Mouse (Mus musculus): ENCODE measurements around the gene Fanca. TPM values are rescaled to one million over a fixed set of nuclear protein-coding genes. Genes with fewer than 3 reads are reported as not detected.

The Fanca gene
- polyA plus RNA-seq, 1 experiment from 2014 or later = 32.2 TPM

DNA sequence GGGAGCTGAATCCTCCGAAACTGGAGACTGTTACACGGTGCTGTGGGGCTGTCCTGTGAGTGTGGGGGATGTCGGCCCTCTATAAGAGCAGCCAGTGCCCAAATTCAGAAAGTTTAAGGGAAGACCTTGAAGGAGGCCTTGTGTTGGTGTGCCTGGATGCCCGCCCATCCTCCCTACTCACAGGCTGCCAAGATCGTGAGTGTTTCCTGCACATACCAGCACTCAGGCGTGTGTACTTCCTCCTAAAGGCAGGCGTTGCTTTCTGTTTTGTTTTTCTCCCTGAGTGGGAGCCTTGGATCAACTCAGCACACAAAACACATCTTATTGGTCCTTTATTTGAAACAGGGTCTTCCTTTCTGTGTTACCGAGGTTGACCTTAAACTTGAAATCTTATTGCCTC is 23.9 kb upstream of the Fanca start:
- WGBS (ENCODE audit: insufficient replicate concordance) = 55% methylated on average over 8 of the region's 8 CpGs
- Histone ChIP-seq H3K27me3 (replicated peaks) (no peaks in the 10 kb centered on the region), H3K36me3 (no peaks in the 10 kb centered on the region), H3K27ac (no peak overlapping the region), H3K4me2 (no peak overlapping the region), H3K9me3 (replicated peaks) (no peaks in the 10 kb centered on the region), H3K4me1 (peaks cover 44% of the 10 kb centered on the region), H3K9ac (no peak overlapping the region), H3K4me3 (no peak overlapping the region)
- no peak for ATAC-seq

DNA sequence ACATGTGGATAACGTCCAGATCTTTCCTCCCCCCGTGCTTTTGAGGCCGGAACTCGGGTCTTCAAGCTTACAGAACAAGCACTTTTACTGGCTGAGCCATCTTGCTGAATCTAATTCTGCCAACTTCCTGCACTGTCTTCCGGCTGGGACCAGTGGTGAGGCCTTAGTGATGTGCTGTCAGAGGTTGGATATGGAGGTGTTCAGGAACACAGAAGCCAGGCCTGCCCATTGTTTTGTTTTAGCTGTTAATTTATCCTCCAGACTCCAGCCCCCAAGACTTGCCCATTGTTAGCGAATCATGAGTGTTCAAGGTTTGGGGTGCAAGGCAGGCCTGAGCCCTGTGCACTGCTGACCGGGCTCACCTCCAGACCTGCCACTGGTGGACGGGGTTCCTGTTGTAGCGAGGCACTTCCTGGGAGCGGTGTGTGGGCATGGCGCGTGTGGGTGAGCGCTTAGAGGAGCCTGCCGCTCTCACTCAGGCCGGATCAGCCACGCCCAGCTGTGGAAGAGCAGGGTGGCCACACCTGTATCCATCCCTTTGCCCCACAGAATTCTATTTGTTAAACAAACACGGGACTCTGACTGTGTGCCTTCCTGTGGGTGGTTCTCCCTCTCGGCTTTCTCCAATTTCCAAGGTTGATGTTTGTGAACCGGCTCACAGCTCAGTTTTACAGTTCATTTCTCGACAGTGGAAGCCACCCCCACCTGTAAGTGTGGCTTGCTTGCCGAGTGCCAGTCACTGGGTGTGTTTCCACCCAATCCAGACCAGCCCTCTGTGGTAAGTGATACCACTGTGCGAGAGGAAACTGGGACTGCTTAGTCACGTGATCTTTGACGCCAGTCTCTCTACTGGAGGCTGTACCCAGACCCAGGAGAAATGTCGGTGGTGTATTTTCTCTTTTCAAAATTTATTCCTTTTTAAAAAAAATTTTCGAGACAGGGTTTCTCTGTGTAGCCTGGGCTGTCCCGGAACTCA is 23.0 kb upstream of the Fanca start:
- peaks cover 41% of the 10 kb centered on the region for H3K4me1 ChIP-seq
- H3K27me3 ChIP-seq (replicated peaks) = no peaks in the 10 kb centered on the region
- peak; percentile 54; the same call in 1 of the 2 replicates for ATAC-seq
- H3K9me3 ChIP-seq (replicated peaks) = no peaks in the 10 kb centered on the region
- peak overlapping the region; percentile 29; the same call in 1 of the 2 replicates for H3K27ac ChIP-seq
- H3K36me3 ChIP-seq = no peaks in the 10 kb centered on the region
- 0 out of 2 replicates have a peak overlapping the region, but pooled peaks have one; percentile 7 for H3K4me2 ChIP-seq
- no peak overlapping the region for H3K9ac ChIP-seq
- H3K4me3 ChIP-seq = no peak overlapping the region
- 60% methylated on average over 27 of the region's 27 CpGs for WGBS (ENCODE audit: insufficient replicate concordance)

DNA sequence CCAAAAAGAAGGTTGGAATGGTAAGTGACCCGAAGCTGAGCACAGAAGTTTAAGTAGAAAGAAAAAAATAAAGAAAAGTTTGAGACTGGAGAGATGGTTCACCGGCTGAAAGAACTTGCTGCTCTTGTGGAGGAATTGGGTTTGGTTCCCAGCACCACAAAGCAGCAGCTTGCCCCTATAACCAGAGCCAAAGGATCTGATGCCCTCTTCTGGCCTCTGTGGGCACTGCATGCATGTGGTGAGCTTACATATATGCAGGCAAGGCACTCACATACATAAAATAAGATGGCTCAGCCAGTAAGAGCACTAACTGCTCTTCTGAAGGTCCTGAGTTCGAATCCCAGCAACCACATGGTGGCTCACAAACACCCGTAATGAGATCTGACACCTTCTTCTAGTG is 21.7 kb upstream of the Fanca start:
- no peak for ATAC-seq
- Histone ChIP-seq H3K4me1 (peaks cover 37% of the 10 kb centered on the region), H3K9ac (no peak overlapping the region), H3K4me3 (no peak overlapping the region), H3K4me2 (no peak overlapping the region), H3K9me3 (replicated peaks) (no peaks in the 10 kb centered on the region), H3K27ac (no peak overlapping the region), H3K27me3 (replicated peaks) (no peaks in the 10 kb centered on the region), H3K36me3 (no peaks in the 10 kb centered on the region)
- WGBS (ENCODE audit: insufficient replicate concordance) = 87% methylated on average over 4 of the region's 4 CpGs

DNA sequence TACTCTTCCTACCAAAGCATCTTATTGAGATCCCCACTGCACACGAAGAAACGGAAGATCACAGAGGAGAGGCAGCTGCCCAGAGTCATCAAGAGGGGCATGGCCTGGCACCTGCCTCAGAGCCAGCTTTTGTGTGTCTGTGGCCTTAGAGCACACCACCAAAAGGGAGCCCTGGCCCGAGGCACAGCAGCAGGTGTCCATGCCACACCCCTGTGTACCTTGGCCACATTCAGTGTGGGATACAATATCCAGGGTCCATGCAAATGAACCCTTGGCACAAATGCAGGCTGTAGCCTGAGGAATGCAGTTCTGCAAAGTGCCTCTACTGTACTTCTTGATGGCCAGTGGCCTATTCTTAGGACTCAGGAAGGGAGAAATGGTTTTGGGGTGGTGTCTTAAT is 19.1 kb upstream of the Fanca start:
- H3K4me2 ChIP-seq = no peak overlapping the region
- WGBS (ENCODE audit: insufficient replicate concordance) = 56% methylated on average over 3 of the region's 3 CpGs
- no peak overlapping the region for H3K9ac ChIP-seq
- peaks cover 46% of the 10 kb centered on the region for H3K4me1 ChIP-seq
- no peak overlapping the region for H3K4me3 ChIP-seq
- H3K36me3 ChIP-seq = no peaks in the 10 kb centered on the region
- no peak for ATAC-seq
- no peak overlapping the region for H3K27ac ChIP-seq
- H3K27me3 ChIP-seq (replicated peaks) = peaks cover 21% of the 10 kb centered on the region
- H3K9me3 ChIP-seq (replicated peaks) = no peaks in the 10 kb centered on the region

DNA sequence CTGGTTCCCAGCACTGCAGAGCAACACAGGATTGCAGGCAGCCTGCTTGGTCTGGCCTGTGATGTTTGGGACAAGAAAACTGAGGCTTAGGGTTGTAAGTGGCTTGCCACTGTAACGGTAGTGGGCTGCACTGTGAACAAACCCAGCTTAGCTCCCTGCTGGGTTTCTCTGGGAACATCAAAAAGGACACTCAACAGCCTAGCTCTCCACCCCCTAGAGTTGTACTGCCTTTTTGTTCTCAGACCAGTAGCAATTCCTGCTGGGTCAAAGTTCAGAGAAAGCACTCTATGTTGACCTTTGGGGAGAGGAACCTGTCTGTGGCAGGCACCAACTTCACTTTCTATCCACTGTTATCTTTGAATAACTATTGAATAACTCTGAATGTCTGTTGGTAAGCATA is 16.1 kb upstream of the Fanca start:
- WGBS (ENCODE audit: insufficient replicate concordance) = 28% methylated on average over 1 of the region's 1 CpGs
- Histone ChIP-seq H3K4me3 (0 out of 2 replicates have a peak overlapping the region, but pooled peaks have one; percentile 72), H3K36me3 (no peaks in the 10 kb centered on the region), H3K4me2 (peak overlapping the region; percentile 99), H3K9ac (no peak overlapping the region), H3K27me3 (replicated peaks) (peaks cover 21% of the 10 kb centered on the region), H3K27ac (peak overlapping the region; percentile 34; the same call in 1 of the 2 replicates), H3K9me3 (replicated peaks) (no peaks in the 10 kb centered on the region), H3K4me1 (peaks cover 61% of the 10 kb centered on the region)
- no peak for ATAC-seq

DNA sequence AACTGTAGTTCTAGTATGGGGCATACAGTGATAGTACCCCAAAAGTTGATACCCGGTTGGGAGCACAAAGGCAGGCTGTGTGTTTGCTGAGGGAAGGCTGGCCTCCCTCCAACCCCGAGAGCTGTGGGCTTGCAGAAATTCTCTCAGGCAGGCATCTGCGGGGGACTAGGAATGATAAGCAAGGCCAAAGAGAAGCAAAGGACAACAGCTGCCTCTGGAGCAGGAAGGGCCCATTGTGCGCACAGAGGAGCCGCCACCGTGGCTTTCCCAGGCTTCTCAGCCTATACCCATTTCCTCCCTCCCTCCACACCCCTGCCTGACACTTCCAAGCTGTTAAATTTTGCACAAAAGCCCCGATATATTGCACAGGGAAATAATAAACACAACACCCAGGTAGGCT is 15.5 kb upstream of the Fanca start:
- no peaks in the 10 kb centered on the region for H3K36me3 ChIP-seq
- no peaks in the 10 kb centered on the region for H3K9me3 ChIP-seq (replicated peaks)
- 13% methylated on average over 7 of the region's 7 CpGs for WGBS (ENCODE audit: insufficient replicate concordance)
- peak overlapping the region; percentile 34; the same call in 1 of the 2 replicates for H3K27ac ChIP-seq
- H3K4me1 ChIP-seq = peaks cover 67% of the 10 kb centered on the region
- peaks cover 21% of the 10 kb centered on the region for H3K27me3 ChIP-seq (replicated peaks)
- no peak for ATAC-seq
- no peak overlapping the region for H3K9ac ChIP-seq
- H3K4me3 ChIP-seq = peak overlapping the region; percentile 72
- peak overlapping the region; percentile 99 for H3K4me2 ChIP-seq

DNA sequence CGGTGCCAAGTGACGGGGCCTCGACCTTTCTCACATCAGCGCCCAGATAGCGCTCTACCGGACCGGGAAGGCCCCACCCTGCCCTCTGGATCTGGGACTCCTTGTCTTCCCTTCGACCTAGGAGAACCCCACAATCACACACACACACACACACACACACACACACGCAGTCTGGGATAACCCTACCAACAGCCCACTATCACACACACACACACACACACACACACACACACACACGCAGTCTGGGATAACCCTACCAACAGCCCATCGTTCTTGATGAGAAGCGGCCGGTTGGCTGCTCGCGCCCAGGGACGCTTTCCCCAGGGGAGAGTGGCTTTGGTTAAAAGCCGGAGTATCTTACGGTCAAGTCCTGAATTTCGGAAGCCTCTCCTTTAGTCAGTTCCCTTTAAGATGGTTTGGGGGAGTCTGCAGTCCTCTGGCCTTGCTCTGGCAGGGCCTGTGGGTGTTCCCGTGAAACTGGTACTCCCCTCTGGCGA is 14.8 kb upstream of the Fanca start:
- peak overlapping the region; percentile 72 for H3K4me3 ChIP-seq
- 13% methylated on average over 16 of the region's 21 CpGs for WGBS (ENCODE audit: insufficient replicate concordance)
- ATAC-seq = peak; percentile 34
- peak overlapping the region; percentile 69 for H3K27ac ChIP-seq
- H3K4me1 ChIP-seq = peaks cover 67% of the 10 kb centered on the region
- no peaks in the 10 kb centered on the region for H3K36me3 ChIP-seq
- peak overlapping the region; percentile 99 for H3K4me2 ChIP-seq
- peak overlapping the region; percentile 72 for H3K9ac ChIP-seq
- peaks cover 21% of the 10 kb centered on the region for H3K27me3 ChIP-seq (replicated peaks)
- no peaks in the 10 kb centered on the region for H3K9me3 ChIP-seq (replicated peaks)

DNA sequence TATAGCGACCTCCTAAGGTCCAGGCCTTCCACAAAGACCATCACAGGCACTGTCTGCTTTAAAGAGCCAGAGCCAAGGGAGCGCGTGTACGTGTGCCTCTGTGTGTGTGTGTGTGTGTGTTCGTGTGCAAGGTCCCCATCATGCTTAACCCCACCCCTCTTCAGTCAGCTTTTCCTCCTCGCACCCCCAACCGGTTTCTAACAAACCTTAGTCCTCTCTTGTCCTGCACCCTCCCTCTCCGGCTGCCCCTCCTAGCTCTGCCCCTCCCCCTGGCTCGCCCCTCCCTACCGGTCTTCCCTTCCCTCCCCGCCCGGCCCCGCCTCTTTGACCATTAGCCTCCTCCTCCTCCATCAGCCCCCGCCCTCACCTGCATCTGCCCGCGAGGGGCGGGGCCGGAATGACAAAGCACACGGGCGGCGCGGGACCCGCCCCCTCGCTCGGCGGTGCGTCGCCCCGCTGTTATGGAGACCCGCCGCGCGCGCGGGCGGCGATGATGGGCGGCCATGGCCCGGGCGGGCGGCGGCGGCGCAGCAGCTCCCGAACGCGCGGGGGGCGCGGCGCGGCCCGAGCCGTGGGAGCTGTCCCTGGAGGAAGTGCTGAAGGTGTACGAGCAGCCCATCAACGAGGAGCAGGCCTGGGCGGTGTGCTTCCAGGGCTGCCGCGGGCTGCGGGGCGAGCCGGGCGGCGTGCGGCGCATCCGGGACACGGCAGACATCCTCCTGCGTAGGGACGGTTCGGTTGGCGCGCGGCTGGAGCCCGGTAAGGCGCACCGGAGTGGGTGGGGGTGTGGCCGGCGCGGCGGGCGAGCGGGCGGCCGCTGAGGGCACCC is 14.1 kb upstream of the Fanca start, which contains the start of gene Spire2:
Gene Spire2 (plus strand): TSS at position 452 of the 829 bp plus-strand sequence.
- peak within 1 kb of the TSS; percentile 72 for H3K9ac ChIP-seq
- peak; percentile 82 for ATAC-seq
- H3K36me3 ChIP-seq = no peaks in the 10 kb centered on the region
- no peaks in the 10 kb centered on the region for H3K9me3 ChIP-seq (replicated peaks)
- peak within 1 kb of the TSS; percentile 99 for H3K4me2 ChIP-seq
- H3K27me3 ChIP-seq (replicated peaks) = peaks cover 24% of the 10 kb centered on the region
- WGBS (ENCODE audit: insufficient replicate concordance) = 3% methylated on average over 74 of the region's 85 CpGs
- peak within 1 kb of the TSS; percentile 72 for H3K27ac ChIP-seq
- peaks cover 71% of the 10 kb centered on the region for H3K4me1 ChIP-seq
- peak within 1 kb of the TSS; percentile 72 for H3K4me3 ChIP-seq

DNA sequence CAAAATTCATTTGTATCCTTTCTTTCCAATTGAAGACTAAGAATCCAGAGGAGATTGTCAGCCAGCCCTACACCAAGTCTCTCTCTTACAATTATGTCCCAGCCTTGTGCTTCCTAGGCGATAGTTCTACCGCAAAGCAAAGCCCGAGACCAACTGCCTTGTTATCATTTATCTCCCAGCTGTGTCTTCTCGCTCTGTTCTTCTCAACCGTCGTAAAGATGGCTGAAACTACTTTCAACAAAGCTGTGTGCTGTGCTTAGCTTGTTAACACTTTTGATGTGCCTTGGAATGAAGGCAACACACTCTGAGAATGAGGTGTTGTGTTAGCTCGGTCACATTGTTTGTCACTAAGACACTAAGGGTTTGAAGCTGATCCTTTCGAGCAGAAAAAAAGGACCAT is 13.4 kb upstream of the Fanca start:
- Histone ChIP-seq H3K4me2 (peak overlapping the region; percentile 99), H3K27ac (peak overlapping the region; percentile 72), H3K4me3 (peak overlapping the region; percentile 72), H3K9me3 (replicated peaks) (no peaks in the 10 kb centered on the region), H3K9ac (no peak overlapping the region), H3K27me3 (replicated peaks) (peaks cover 31% of the 10 kb centered on the region), H3K4me1 (peaks cover 77% of the 10 kb centered on the region), H3K36me3 (no peaks in the 10 kb centered on the region)
- 12% methylated on average over 8 of the region's 8 CpGs for WGBS (ENCODE audit: insufficient replicate concordance)
- ATAC-seq = no peak

DNA sequence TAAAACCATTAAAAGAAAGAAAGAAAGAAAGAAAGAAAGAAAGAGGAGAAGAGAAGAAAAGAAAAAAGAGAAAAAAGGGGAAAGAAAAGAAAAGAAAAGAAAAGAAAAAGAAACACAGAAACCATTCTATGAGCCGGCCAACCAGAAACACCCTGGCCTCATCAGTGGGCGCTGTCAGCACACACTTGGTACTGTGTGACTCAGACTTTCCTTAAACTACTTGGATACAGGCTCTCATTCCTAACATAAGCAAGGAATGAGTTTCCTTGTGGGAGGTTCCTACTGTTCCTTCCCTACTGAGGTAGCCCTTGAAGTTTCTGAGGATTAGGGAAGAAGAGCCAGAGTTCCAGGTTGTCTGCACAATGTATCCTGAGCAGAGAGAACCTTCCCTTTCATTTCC is 12.9 kb upstream of the Fanca start:
- Histone ChIP-seq H3K4me1 (peaks cover 72% of the 10 kb centered on the region), H3K27me3 (replicated peaks) (peaks cover 34% of the 10 kb centered on the region), H3K27ac (peak overlapping the region; percentile 72), H3K4me3 (no peak overlapping the region), H3K9me3 (replicated peaks) (no peaks in the 10 kb centered on the region), H3K36me3 (no peaks in the 10 kb centered on the region), H3K4me2 (peak overlapping the region; percentile 99), H3K9ac (no peak overlapping the region)
- 48% methylated on average over 2 of the region's 2 CpGs for WGBS (ENCODE audit: insufficient replicate concordance)
- no peak for ATAC-seq

DNA sequence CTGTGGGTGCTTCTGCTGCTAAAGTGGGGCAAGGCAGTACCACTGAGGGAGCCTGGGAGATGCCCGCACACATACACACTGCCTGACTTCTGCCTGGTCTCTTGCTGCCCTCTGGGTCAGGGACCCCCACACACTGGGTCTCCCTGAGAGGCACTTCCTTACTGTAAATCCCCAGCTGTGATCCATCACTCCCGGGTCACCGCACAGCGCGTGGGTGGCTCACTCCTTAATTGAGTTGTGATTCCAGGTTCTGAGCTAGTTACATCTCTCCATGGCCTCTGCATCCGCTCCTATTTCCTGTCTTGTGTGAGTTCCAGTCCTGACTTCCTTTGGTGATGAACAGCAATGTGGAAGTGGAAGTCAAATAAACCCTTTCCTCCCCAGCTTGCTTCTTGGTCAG is 12.3 kb upstream of the Fanca start:
- Histone ChIP-seq H3K4me1 (peaks cover 72% of the 10 kb centered on the region), H3K27me3 (replicated peaks) (peaks cover 37% of the 10 kb centered on the region), H3K4me3 (no peak overlapping the region), H3K27ac (no peak overlapping the region), H3K4me2 (no peak overlapping the region), H3K9ac (no peak overlapping the region), H3K9me3 (replicated peaks) (no peaks in the 10 kb centered on the region), H3K36me3 (no peaks in the 10 kb centered on the region)
- WGBS (ENCODE audit: insufficient replicate concordance) = 60% methylated on average over 6 of the region's 6 CpGs
- no peak for ATAC-seq
